Mouse (Mus musculus) kidney, adult 8-10 months (tissue): ENCODE results near the gene Vwa8.

Experiments used
- DNase-seq, 2 experiments: peaks; one replicate each; pipeline ENCODE4 v3.0.0; 2022

Gene Vwa8

DNA sequence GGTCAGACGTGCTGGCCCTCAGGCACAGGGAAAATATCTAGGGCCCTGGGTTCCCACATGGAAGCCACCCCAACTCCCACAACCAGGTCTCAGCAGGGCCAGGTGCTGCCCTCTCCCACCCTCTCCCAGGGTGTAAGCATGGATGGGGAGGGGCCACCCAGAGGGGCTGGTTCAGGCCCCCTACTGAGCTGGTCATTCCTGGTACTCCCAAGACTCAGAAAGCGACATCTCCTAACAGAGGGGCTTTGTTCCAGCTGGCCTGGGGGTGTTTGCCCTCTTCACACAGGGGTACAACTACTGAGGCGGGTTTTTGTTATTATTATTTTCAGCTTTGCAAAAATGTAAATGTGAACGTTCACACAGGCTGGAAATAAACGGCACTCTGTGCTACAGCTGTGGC, 386.3 kb downstream of the Vwa8 start:
- no peak for DNase-seq

GRCm38 (mm10) chr14:79236261-79236660, 387.4 kb downstream of the Vwa8 start:
- DNase-seq: no peak

- no peak for DNase-seq
Observed at GRCm38 (mm10) chr14:79239402-79239801, 390.6 kb downstream of the Vwa8 start.

GRCm38 (mm10) chr14:79241057-79241570, 392.3 kb downstream of the Vwa8 start:
- DNase-seq: no peak

GRCm38 (mm10) chr14:79241656-79242385, 393.0 kb downstream of the Vwa8 start:
- DNase-seq: no peak

- no peak for DNase-seq
Observed at GRCm38 (mm10) chr14:79242386-79242720, 393.5 kb downstream of the Vwa8 start.

GRCm38 (mm10) chr14:79243038-79243883, 394.4 kb downstream of the Vwa8 start:
- no peak for DNase-seq

- DNase-seq: no peak
Observed at GRCm38 (mm10) chr14:79244571-79244970, 395.7 kb downstream of the Vwa8 start.

DNA sequence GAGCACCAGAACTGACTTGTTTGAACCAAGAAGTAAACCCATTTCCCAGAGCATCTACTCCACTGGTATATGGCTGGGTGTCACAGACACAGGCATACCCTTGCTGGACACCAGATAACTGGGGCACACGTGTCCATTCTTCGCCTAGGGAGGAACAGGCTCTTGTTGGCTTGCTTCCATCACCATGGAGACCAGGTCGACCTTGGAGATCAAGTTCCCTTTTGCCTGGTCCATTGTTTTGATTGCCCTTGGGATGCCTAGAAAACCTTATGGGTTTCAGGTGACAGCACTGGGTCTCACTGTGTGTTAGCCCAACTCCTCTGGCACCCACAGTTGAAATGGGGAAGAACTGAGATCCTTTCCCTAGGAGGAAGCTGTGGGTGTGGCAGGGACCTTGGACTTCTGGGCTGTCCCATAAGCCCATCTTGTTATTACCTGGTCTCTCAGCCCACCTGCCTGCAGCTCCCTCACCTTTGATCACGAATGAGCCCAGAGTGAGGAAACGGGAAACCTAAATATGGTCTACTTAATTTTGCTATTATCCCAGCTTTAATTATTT, 403.0 kb downstream of the Vwa8 start:
- no peak for DNase-seq
